Mouse (Mus musculus): ENCODE data around the gene Vdac1. TPM values are rescaled to one million over a fixed set of nuclear protein-coding genes. Genes with fewer than 3 reads are reported as not detected.

Gene Vdac1
- polyA plus RNA-seq, 2 experiments = 58.9 to 102 TPM

- no peak overlapping the region for H3K4me2 ChIP-seq (ENCODE audit: low read depth)
- no peak overlapping the region for H3K4me3 ChIP-seq (ENCODE audit: insufficient read depth in 1 of 2, low read depth in 2 of 2, low read length in 2 of 2)
- no peak for DNase-seq (ENCODE audit: low read depth in 3 of 3, low spot score in 3 of 3)
- H3K9me3 ChIP-seq (ENCODE audit: control insufficient read depth, low read length) = no peaks in the 10 kb centered on the region
- H3K27me3 ChIP-seq (ENCODE audit: control insufficient read depth, insufficient read depth, low read length) = no peaks in the 10 kb centered on the region
- 37% methylated on average over 3 of the region's 3 CpGs for WGBS (ENCODE audit: insufficient replicate concordance)
- no peaks in the 10 kb centered on the region for H3K36me3 ChIP-seq (replicated peaks; ENCODE audit: control insufficient read depth, insufficient read depth, low read depth)
- ATAC-seq (ENCODE audit: insufficient read depth) = no peak
- H3K27ac ChIP-seq = no peak overlapping the region
- no peak overlapping the region for H3K9ac ChIP-seq (replicated peaks)
- H3K4me1 ChIP-seq (replicated peaks; ENCODE audit: control insufficient read depth in 2 of 2, insufficient read depth in 2 of 2, low read length in 1 of 2) = no peaks in the 10 kb centered on the region
- TF ChIP-seq CTCF (IDR thresholded peaks at IDR 0.05; ENCODE audit: low read depth) (no peak), EP300 (IDR thresholded peaks at IDR 0.05; ENCODE audit: low read depth) (no peak)
Measured at GRCm38 (mm10) chr11:52321540-52321939, 39.1 kb upstream of the Vdac1 start.

DNA sequence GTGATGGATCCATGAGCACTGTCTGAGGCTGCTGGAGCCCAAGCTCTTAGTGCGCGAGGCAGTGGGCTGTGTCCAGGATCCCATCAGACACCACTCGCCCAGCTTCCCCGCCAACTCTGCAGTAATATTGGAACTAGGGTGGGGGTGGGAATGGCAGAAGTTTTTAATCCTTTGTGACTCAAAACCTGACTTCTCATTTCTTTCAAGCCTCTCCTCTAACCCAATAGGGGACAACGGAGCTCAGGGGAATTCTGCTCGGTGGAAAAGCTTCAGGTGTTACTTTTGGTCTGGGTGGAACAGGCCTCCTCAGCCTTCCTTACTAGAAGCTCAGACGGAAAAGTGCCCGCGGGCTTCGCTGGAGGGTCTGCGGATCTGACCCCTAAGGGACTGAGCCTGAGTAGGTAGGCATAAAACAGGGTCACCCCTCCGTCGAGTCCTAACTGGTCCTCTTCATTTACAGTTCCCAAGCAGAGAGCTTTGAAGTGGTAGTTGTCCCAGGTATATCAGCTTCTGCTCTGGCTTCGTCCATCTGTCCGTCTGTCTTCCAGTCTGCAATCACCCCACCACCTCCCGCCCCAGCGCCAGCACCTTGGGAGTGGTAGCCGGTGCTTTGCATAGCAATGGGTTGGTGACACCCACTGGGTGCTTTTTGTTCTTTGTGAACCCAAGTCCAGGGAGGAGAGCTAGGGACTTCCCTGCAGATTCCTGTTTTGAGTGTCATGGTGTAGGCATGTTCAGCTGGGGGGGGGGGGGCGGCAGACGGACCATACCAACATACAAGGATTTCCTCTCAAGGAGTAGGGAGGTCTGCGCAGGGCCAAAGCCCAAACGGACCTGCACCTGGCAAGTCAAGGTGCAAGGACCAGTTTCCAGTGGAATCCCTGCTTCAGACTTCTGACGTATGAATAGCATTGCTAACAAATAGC is 36.0 kb upstream of the Vdac1 start:
- no peak for ATAC-seq (ENCODE audit: insufficient read depth)
- 62% methylated on average over 23 of the region's 23 CpGs for WGBS (ENCODE audit: insufficient replicate concordance)
- TF ChIP-seq CTCF (IDR thresholded peaks at IDR 0.05; ENCODE audit: low read depth) = no peak
- TF ChIP-seq EP300 (IDR thresholded peaks at IDR 0.05; ENCODE audit: low read depth) = no peak
- Histone ChIP-seq H3K27me3 (ENCODE audit: control insufficient read depth, insufficient read depth, low read length) (no peaks in the 10 kb centered on the region), H3K4me2 (ENCODE audit: low read depth) (no peak overlapping the region), H3K4me1 (replicated peaks; ENCODE audit: control insufficient read depth in 2 of 2, insufficient read depth in 2 of 2, low read length in 1 of 2) (no peaks in the 10 kb centered on the region), H3K4me3 (ENCODE audit: insufficient read depth in 1 of 2, low read depth in 2 of 2, low read length in 2 of 2) (no peak overlapping the region), H3K27ac (no peak overlapping the region), H3K9ac (replicated peaks) (no peak overlapping the region), H3K36me3 (replicated peaks; ENCODE audit: control insufficient read depth, insufficient read depth, low read depth) (no peaks in the 10 kb centered on the region), H3K9me3 (ENCODE audit: control insufficient read depth, low read length) (no peaks in the 10 kb centered on the region)
- no peak for DNase-seq (ENCODE audit: low read depth in 3 of 3, low spot score in 3 of 3)

DNA sequence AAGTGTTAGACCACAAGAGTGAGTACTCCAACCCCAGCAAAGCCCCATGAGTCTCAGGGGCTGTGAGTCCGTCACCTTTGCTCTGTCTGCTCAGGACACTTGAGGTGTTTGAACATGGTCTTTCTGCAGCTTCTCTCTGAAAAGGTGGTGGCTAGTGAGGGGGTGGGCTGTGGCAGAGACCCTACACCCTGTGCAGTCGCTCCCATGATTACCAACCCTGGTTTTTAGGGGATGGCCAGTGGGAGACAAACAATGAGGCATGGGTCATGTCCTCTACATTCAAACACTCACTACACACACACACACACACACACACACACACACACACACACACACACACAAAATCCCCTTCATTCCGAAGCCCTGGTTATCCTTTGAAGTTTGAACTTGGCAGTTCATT is 33.3 kb upstream of the Vdac1 start:
- no peak overlapping the region for H3K4me3 ChIP-seq (ENCODE audit: insufficient read depth in 1 of 2, low read depth in 2 of 2, low read length in 2 of 2)
- no peaks in the 10 kb centered on the region for H3K36me3 ChIP-seq (replicated peaks; ENCODE audit: control insufficient read depth, insufficient read depth, low read depth)
- H3K27ac ChIP-seq = no peak overlapping the region
- no peaks in the 10 kb centered on the region for H3K4me1 ChIP-seq (replicated peaks; ENCODE audit: control insufficient read depth in 2 of 2, insufficient read depth in 2 of 2, low read length in 1 of 2)
- H3K9me3 ChIP-seq (ENCODE audit: control insufficient read depth, low read length) = no peaks in the 10 kb centered on the region
- no peak for DNase-seq (ENCODE audit: low read depth in 3 of 3, low spot score in 3 of 3)
- ATAC-seq (ENCODE audit: insufficient read depth) = no peak
- no peak overlapping the region for H3K9ac ChIP-seq (replicated peaks)
- no peak for TF ChIP-seq CTCF (IDR thresholded peaks at IDR 0.05; ENCODE audit: low read depth)
- no peak for TF ChIP-seq EP300 (IDR thresholded peaks at IDR 0.05; ENCODE audit: low read depth)
- H3K4me2 ChIP-seq (ENCODE audit: low read depth) = no peak overlapping the region
- WGBS (ENCODE audit: insufficient replicate concordance) = 38% methylated on average over 3 of the region's 3 CpGs
- H3K27me3 ChIP-seq (ENCODE audit: control insufficient read depth, insufficient read depth, low read length) = no peaks in the 10 kb centered on the region

- no peak for DNase-seq (ENCODE audit: low read depth in 3 of 3, low spot score in 3 of 3)
- H3K9ac ChIP-seq (replicated peaks) = no peak overlapping the region
- 52% methylated on average over 16 of the region's 16 CpGs for WGBS (ENCODE audit: insufficient replicate concordance)
Measured at GRCm38 (mm10) chr11:52332421-52333118, 28.1 kb upstream of the Vdac1 start.

DNA sequence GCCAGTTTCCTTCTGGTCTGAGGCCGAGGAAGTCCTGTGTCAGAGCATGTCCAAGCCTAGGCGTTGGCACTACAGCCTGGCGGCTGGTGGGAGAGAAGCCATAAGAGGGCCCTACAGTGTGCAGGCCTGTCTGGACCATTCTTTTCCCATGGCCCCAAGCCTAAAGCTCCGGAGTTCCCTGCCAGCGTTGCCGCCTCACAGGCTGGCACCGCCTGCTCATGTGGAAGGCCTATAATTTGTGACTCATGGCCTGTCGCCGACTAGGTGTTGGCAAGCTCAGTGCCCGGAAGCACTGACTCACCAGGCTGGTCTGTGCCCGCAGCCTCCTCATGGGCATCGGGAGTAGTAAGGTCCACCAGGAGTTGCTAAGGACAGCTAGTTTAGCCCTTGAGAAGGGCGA is 27.0 kb upstream of the Vdac1 start:
- Histone ChIP-seq H3K27me3 (ENCODE audit: control insufficient read depth, insufficient read depth, low read length) (no peaks in the 10 kb centered on the region), H3K9ac (replicated peaks) (no peak overlapping the region), H3K4me3 (ENCODE audit: insufficient read depth in 1 of 2, low read depth in 2 of 2, low read length in 2 of 2) (no peak overlapping the region), H3K27ac (no peak overlapping the region), H3K4me2 (ENCODE audit: low read depth) (no peak overlapping the region), H3K9me3 (ENCODE audit: control insufficient read depth, low read length) (no peaks in the 10 kb centered on the region), H3K36me3 (replicated peaks; ENCODE audit: control insufficient read depth, insufficient read depth, low read depth) (no peaks in the 10 kb centered on the region), H3K4me1 (replicated peaks; ENCODE audit: control insufficient read depth in 2 of 2, insufficient read depth in 2 of 2, low read length in 1 of 2) (no peaks in the 10 kb centered on the region; a peak in 1 of 4 replicates)
- TF ChIP-seq CTCF (IDR thresholded peaks at IDR 0.05; ENCODE audit: low read depth) = no peak
- no peak for TF ChIP-seq EP300 (IDR thresholded peaks at IDR 0.05; ENCODE audit: low read depth)
- WGBS (ENCODE audit: insufficient replicate concordance) = 74% methylated on average over 13 of the region's 13 CpGs
- DNase-seq (ENCODE audit: low read depth in 3 of 3, low spot score in 3 of 3) = no peak
- no peak for ATAC-seq (ENCODE audit: insufficient read depth)

More at GRCm38 (mm10) chr11:52332421-52333118, 28.1 kb upstream of the Vdac1 start:
- no peaks in the 10 kb centered on the region for H3K27me3 ChIP-seq (ENCODE audit: control insufficient read depth, insufficient read depth, low read length)
- no peaks in the 10 kb centered on the region for H3K9me3 ChIP-seq (ENCODE audit: control insufficient read depth, low read length)
- TF ChIP-seq CTCF (IDR thresholded peaks at IDR 0.05; ENCODE audit: low read depth) (no peak), EP300 (IDR thresholded peaks at IDR 0.05; ENCODE audit: low read depth) (no peak)
- ATAC-seq (ENCODE audit: insufficient read depth) = no peak
- no peak overlapping the region for H3K4me2 ChIP-seq (ENCODE audit: low read depth)
- no peak overlapping the region for H3K4me3 ChIP-seq (ENCODE audit: insufficient read depth in 1 of 2, low read depth in 2 of 2, low read length in 2 of 2)
- H3K27ac ChIP-seq = no peak overlapping the region
- H3K36me3 ChIP-seq (replicated peaks; ENCODE audit: control insufficient read depth, insufficient read depth, low read depth) = no peaks in the 10 kb centered on the region
- no peaks in the 10 kb centered on the region for H3K4me1 ChIP-seq (replicated peaks; ENCODE audit: control insufficient read depth in 2 of 2, insufficient read depth in 2 of 2, low read length in 1 of 2)

Data from liver, embryonic 14.5 days (tissue).